Mouse (Mus musculus): ENCODE data around the gene Bnip3.

DNA sequence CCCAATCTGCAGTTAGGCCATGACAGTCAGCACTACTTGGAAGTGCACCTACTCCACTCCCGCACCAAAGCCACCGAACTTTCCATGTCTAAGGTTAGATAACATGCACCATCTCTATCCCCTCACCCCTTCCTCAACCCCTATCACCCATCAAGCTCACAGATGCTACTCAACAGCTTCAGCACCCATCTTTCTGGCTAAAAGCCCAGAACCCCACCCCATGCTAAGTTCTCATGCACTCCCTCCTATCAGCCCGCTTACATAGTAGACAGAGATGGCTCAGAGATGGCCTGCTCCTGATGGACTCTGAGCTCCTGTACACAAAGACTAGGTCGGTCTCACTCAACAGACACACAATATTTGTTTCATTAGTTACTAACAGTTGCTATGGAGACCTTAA, 65.9 kb downstream of the Bnip3 start:
- TF ChIP-seq TAL1 (IDR thresholded peaks at IDR 0.05; ENCODE audit: low read length): no peak
- TF ChIP-seq GATA1 (IDR thresholded peaks at IDR 0.05; ENCODE audit: low read length): no peak
